Mouse (Mus musculus) kidney, adult 2 months (tissue): ENCODE data around the gene Klk5. TPM values are rescaled to one million over a fixed set of nuclear protein-coding genes. Genes with fewer than 3 reads are reported as not detected.

ENCODE experiments used
- DNase-seq: peaks from one replicate; pipeline ENCODE4 v3.0.0; 2021
- H3K27ac ChIP-seq: fragments of 200-500 bp; 2 replicates; pipeline ENCODE4 v1.5.1; 2012; ENCODE audit warnings: low read depth, low read length, control low read depth, inconsistent platforms; ENCODE audit not compliant: insufficient read depth
- H3K27me3 ChIP-seq: fragments of 200-500 bp; replicated peaks from 2 replicates; pipeline ENCODE4 v1.6.1; 2012; ENCODE audit warnings: mild to moderate bottlenecking, moderate library complexity, low read length, inconsistent platforms; ENCODE audit not compliant: control insufficient read depth, insufficient read depth
- H3K36me3 ChIP-seq: fragments of 200-500 bp; 2 replicates; pipeline ENCODE4 v1.6.1; 2012; ENCODE audit warnings: mild to moderate bottlenecking, moderate library complexity, low read length, inconsistent platforms; ENCODE audit not compliant: control insufficient read depth, insufficient read depth
- H3K4me1 ChIP-seq: fragments of 200-500 bp; 2 replicates; pipeline ENCODE4 v1.6.1; 2011; ENCODE audit warnings: low read length; ENCODE audit not compliant: control insufficient read depth, insufficient read depth
- H3K4me3 ChIP-seq: fragments of 200-500 bp; 2 replicates; pipeline ENCODE4 v1.5.1; 2011; ENCODE audit warnings: mild to moderate bottlenecking, low read depth, low read length, control low read depth; ENCODE audit not compliant: insufficient read depth
- CTCF ChIP-seq: fragments of 200-500 bp; conservative IDR thresholded peaks from 2 replicates; pipeline ENCODE4 v1.5.1; 2011; ENCODE audit warnings: low read depth, mild to moderate bottlenecking, control low read depth, low read length, moderate library complexity, mixed read lengths; ENCODE audit not compliant: insufficient read depth, insufficient read length
- POLR2A ChIP-seq: fragments of 200-500 bp; IDR thresholded peaks from one replicate; pipeline ENCODE4 v1.6.1; 2011; ENCODE audit warnings: low read depth, low read length, control low read depth
- WGBS: fragments of 180-500 bp; shearing (Covaris S2); methylation state at CpG from one replicate; pipeline ENCODE4 v1.1.7; 2018; 5-methylcytosine and 5-hydroxymethylcytosine counted together
- polyA plus RNA-seq: library from polyadenylated mRNA; depleted of rRNA; stranded (reverse); fragments of >200 nt; gene quantifications from 2 replicates; pipeline ENCODE4 v1.2.3, GENCODE M21; 2012

The Klk5 gene
- polyA plus RNA-seq, 1 experiment = not detected

DNA sequence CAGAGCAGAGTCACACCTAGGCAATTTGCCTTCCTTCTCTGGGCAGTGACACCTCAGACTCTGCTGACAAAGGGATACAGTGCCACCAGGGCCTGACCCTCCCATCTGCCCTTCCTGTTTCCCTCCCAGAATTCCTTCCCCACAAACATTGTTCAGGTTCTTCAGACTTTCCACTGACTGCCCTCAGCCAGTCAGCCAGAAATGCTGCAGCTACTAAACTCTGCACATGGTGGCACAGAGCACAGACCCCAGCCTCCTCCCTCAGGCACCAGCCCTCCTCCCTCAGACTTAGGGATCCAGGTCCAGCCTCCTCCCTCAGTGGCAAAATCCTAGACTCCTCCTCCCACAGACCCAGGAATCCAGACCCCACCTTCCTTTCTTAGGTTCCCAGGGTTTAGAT lies 25.0 kb upstream of the Klk5 start:
- Histone ChIP-seq H3K27ac (no peak overlapping the region), H3K4me1 (no peaks in the 10 kb centered on the region), H3K4me3 (no peak overlapping the region), H3K27me3 (no peaks in the 10 kb centered on the region), H3K36me3 (no peaks in the 10 kb centered on the region)
- TF ChIP-seq CTCF = no peak
- TF ChIP-seq POLR2A = no peak
- no peak for DNase-seq

DNA sequence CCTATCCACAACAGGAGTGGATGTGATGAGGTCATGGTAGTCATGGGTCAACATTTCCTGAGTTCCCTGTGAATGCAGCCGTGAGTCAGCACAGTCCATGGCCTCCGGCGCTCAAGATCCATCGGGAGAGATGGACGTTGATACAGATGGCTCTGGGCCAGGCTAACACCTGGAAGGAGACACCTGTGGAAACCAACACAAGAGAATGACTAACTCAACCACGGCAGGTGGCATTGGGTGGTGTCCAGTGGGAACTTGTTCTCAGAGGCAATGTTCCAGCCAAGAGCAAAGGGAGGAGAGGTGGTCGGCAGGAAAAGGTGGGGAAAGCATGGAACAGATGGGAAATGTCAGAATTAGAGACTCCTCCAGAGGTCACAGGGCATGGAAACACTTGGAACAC lies 20.2 kb upstream of the Klk5 start:
- Histone ChIP-seq H3K4me3 (no peak overlapping the region), H3K27ac (no peak overlapping the region), H3K27me3 (no peaks in the 10 kb centered on the region), H3K36me3 (no peaks in the 10 kb centered on the region), H3K4me1 (no peaks in the 10 kb centered on the region)
- no peak for DNase-seq
- TF ChIP-seq POLR2A = no peak
- TF ChIP-seq CTCF = no peak
- WGBS = 80% methylated on average over 7 of the region's 7 CpGs

DNA sequence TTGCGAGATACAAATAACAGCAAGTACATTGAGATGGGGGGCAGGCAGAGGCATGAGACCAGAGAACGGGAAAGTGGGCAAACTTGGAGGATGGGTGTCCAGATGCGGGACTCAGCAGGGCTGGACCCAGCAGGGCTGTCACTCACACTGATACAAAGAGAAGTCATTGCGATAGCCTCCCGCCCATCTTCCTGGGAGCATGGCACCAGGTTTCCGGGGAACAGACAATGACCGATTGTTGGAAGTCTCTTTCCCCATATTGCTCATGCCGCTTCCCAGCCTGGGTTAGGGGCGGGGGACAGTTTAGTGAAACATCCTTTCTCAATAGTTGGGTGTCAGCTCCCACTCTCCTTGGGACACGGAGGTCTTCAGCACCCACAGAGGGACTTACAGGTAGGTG lies 17.6 kb upstream of the Klk5 start, which contains the start of gene Klk6:
Gene Klk6 (plus strand): TSS at position 301 of the 400 bp plus-strand sequence.
- no peak within 1 kb of the TSS for H3K4me3 ChIP-seq
- WGBS = 86% methylated on average over 10 of the region's 10 CpGs
- no peak for DNase-seq
- no peak within 1 kb of the TSS for H3K27ac ChIP-seq
- TF ChIP-seq POLR2A = no peak
- no peak for TF ChIP-seq CTCF
- no peaks in the 10 kb centered on the region for H3K4me1 ChIP-seq
- H3K36me3 ChIP-seq = no peaks in the 10 kb centered on the region
- H3K27me3 ChIP-seq = no peaks in the 10 kb centered on the region

DNA sequence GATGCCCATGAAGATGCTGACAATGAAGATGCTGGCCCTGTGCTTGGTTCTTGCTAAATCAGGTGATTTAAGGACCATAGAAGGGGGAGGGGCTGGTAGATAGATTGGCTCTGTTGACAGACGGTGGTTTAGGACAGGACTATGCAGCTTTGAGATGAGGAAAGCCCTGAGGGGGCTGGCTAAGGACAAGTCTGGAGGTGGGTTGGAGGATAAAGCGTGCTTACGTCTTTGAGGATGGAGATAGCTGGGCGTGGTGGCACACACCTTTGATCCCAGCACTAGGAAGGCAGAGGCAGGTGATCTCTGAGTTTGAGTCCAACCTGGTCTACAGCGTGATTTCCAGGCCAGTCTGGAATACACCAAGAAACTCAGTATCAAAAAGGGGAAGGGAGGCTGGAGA lies 15.7 kb upstream of the Klk5 start:
- Histone ChIP-seq H3K36me3 (no peaks in the 10 kb centered on the region), H3K27me3 (no peaks in the 10 kb centered on the region), H3K27ac (no peak overlapping the region), H3K4me1 (no peaks in the 10 kb centered on the region), H3K4me3 (no peak overlapping the region)
- WGBS = 89% methylated on average over 5 of the region's 5 CpGs
- no peak for TF ChIP-seq POLR2A
- TF ChIP-seq CTCF = no peak
- no peak for DNase-seq

DNA sequence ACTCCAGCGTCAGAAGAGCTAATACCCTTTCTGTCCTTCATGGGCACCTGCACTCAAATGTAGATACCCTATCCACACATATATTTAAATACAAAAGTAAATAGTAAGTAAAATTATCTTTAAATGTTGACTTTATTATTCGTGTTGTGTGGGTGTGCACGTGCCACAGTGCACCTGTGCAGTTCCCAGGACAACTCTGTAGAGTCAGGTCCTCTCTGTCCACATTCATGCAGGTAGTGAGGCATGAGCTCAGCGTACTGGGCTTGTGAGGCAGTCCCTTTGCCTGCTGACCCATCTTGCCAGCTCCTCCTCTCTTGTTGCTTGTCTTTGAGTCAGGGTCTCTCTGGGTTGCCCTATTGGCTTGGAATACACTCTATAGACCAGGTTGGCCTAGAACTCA lies 14.1 kb upstream of the Klk5 start:
- no peaks in the 10 kb centered on the region for H3K36me3 ChIP-seq
- no peak for TF ChIP-seq POLR2A
- no peak for TF ChIP-seq CTCF
- H3K27ac ChIP-seq = no peak overlapping the region
- H3K4me3 ChIP-seq = no peak overlapping the region
- WGBS = 83% methylated on average over 4 of the region's 4 CpGs
- H3K4me1 ChIP-seq = no peaks in the 10 kb centered on the region
- no peaks in the 10 kb centered on the region for H3K27me3 ChIP-seq
- no peak for DNase-seq

DNA sequence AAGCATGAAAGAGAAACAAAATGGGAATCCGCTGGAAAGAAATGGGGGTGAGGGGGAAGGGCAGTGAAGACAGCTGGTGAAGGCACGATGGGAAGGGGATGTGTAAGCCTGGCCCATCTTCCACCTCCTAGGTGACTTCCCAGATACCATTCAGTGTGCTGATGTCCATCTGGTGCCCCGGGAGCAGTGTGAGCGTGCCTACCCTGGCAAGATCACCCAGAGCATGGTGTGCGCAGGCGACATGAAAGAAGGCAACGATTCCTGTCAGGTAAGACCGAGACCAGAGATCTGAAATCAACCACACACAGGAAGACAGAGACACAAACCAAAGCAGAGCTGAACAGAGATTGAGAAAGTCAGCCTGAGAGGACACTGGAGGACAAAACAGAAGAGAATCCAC lies 12.8 kb upstream of the Klk5 start:
- Histone ChIP-seq H3K4me3 (no peak overlapping the region), H3K4me1 (no peaks in the 10 kb centered on the region), H3K36me3 (no peaks in the 10 kb centered on the region), H3K27me3 (no peaks in the 10 kb centered on the region), H3K27ac (no peak overlapping the region)
- no peak for TF ChIP-seq POLR2A
- TF ChIP-seq CTCF = no peak
- no peak for DNase-seq
- WGBS = 90% methylated on average over 8 of the region's 8 CpGs

DNA sequence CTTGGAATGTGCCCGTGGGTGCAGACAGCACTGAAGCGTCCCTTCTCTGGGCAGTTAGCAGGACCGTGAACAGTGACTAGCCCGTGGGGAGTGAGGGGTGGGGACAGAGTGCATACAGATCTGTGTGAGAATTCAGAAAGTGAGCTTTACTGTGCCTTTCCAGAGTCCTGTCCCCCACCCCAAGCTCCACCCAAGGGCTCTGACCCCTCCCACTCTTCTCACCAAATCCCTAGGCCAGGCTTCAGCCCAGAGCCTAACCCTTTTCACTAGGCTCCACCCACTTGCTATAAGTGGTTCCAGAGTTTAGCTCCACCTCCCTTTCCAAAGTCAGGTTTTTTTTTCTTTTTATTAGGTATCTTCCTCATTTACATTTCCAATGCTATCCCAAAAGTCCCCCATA lies 2.0 kb downstream of the Klk5 start:
- TF ChIP-seq POLR2A = no peak
- no peak for TF ChIP-seq CTCF
- Histone ChIP-seq H3K27me3 (no peaks in the 10 kb centered on the region), H3K4me1 (no peaks in the 10 kb centered on the region), H3K36me3 (no peaks in the 10 kb centered on the region), H3K27ac (no peak overlapping the region), H3K4me3 (no peak overlapping the region)
- no peak for DNase-seq
- WGBS = 82% methylated on average over 4 of the region's 4 CpGs

DNA sequence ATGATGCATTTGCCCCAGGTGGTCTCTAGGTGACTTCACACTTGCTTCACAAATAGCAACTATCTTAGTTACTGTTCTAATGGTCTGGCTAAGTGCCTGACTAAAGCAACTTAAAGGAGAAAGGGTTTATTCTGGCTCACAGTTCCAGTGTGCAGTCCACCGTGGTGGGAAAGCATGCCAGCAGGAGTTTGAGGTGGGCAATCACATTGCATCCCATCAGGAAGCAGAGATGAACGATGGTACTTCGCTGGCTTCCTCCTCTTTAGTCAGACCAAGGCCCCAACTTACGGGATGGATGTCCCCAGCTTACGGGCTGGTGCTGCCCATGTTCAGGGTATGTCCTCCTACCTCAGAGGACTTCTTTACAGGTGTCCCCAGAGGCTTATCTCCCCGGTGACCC lies 9.8 kb downstream of the Klk5 start:
- WGBS = 89% methylated on average over 6 of the region's 6 CpGs
- no peak for DNase-seq
- H3K36me3 ChIP-seq = no peaks in the 10 kb centered on the region
- H3K27ac ChIP-seq = no peak overlapping the region
- no peaks in the 10 kb centered on the region for H3K27me3 ChIP-seq
- no peaks in the 10 kb centered on the region for H3K4me1 ChIP-seq
- TF ChIP-seq POLR2A (no peak), CTCF (no peak)
- H3K4me3 ChIP-seq = no peak overlapping the region
